Mouse (Mus musculus) heart, postnatal 0 days (tissue): ENCODE results near the gene Elp5. TPM values are rescaled to one million over a fixed set of nuclear protein-coding genes. Genes with fewer than 3 reads are reported as not detected.

Experiments
- ATAC-seq: fragments of 200-750 bp; cut with Nextera tagmentation; 2 replicates; pipeline ENCODE4 v1.8.0; 2017; ENCODE audit warnings: low read depth, moderate number of reproducible peaks, moderate library complexity; ENCODE audit not compliant: insufficient read depth
- DNase-seq: peaks from one replicate; pipeline ENCODE4 v3.0.0-alpha.2; 2016; ENCODE audit warnings: low spot score
- H3K27ac ChIP-seq: fragments of 300-500 bp; sonication (generic); 2 replicates; pipeline ENCODE4 v1.5.1; 2014; ENCODE audit warnings: low read depth, mild to moderate bottlenecking
- H3K27me3 ChIP-seq: fragments of 300-500 bp; sonication (generic); 2 replicates; pipeline ENCODE4 v1.6.1; 2014; ENCODE audit warnings: low read length, mixed read lengths; ENCODE audit not compliant: control insufficient read depth, insufficient read depth
- H3K36me3 ChIP-seq: fragments of 300-500 bp; sonication (generic); replicated peaks from 2 replicates; pipeline ENCODE4 v1.6.1; 2014; ENCODE audit warnings: low read length, mixed read lengths; ENCODE audit not compliant: control insufficient read depth, insufficient read depth
- H3K4me1 ChIP-seq: fragments of 300-500 bp; sonication (generic); 2 replicates; pipeline ENCODE4 v1.6.1; 2014; ENCODE audit warnings: antibody characterized with exemption; ENCODE audit not compliant: control insufficient read depth, insufficient read depth
- H3K4me2 ChIP-seq: fragments of 300-500 bp; sonication (generic); 2 replicates; pipeline ENCODE4 v1.6.1; 2014; ENCODE audit warnings: low read depth, mild to moderate bottlenecking, low read length, moderate library complexity
- H3K4me3 ChIP-seq: fragments of 300-500 bp; sonication (generic); 2 replicates; pipeline ENCODE4 v1.5.1; 2014; ENCODE audit warnings: low read depth, low read length
- H3K9ac ChIP-seq: fragments of 300-500 bp; sonication (generic); replicated peaks from 2 replicates; pipeline ENCODE4 v1.6.1; 2014; ENCODE audit warnings: low read depth, low read length, mixed read lengths
- H3K9me3 ChIP-seq: fragments of 300-500 bp; sonication (generic); replicated peaks from 2 replicates; pipeline ENCODE4 v1.6.1; 2016; ENCODE audit warnings: low read length; ENCODE audit not compliant: control insufficient read depth
- CTCF ChIP-seq: IDR thresholded peaks from 2 replicates; pipeline ENCODE4 v1.5.1; 2016; ENCODE audit warnings: antibody characterized with exemption, control low read depth, low read depth
- EP300 ChIP-seq: IDR thresholded peaks from 2 replicates; pipeline ENCODE4 v1.6.1; 2016; ENCODE audit warnings: antibody characterized with exemption, low read depth
- WGBS: fragments of 180-500 bp; shearing (Covaris S2); extraction: QIAGEN DNeasy Blood & Tissue Kit; methylation state at CpG from one replicate; pipeline ENCODE4 v1.1.7; 2014; 5-methylcytosine and 5-hydroxymethylcytosine counted together
- polyA plus RNA-seq: library from polyadenylated mRNA; unstranded; fragments of >200 nt; fragmentation: Nextera tagmentation; extraction: Ambion mirVana; gene quantifications from 2 replicates; pipeline ENCODE4 v1.2.1, GENCODE M21; 2015
- total RNA-seq: library from RNA; depleted of rRNA; stranded (reverse); fragments of >200 nt; gene quantifications from 2 replicates; pipeline ENCODE4 v1.2.3, GENCODE M21; 2014; ENCODE audit warnings: low replicate concordance

The Elp5 gene
- total and polyA plus RNA-seq, 2 experiments from 2014 or later = 96.1 to 108 TPM

DNA sequence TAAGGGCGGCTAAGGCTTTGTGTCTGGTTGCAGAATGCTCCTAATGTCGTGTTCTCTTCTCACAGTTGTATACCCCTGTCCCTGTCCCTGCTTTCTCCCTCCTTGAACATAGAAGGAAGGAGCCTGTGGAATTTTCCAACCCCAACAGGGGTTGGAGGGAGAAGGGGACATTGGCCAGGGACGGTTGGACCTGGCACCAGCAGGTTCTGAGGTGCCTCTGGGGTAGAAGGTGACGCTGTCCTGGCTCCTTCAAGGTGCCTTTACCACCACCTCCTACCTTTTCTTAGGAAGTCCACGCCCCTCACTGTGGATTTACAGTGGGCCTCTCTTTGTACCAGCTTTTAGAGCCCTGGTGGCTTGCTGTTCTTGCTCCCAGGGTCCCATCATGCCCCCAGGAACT, 44.5 kb downstream of the Elp5 start:
- ATAC-seq (no peak), DNase-seq (no peak)
- no peak overlapping the region for H3K4me2 ChIP-seq
- 56% methylated on average over 5 of the region's 5 CpGs for WGBS
- no peaks in the 10 kb centered on the region for H3K9me3 ChIP-seq
- H3K4me3 ChIP-seq = no peak overlapping the region
- TF ChIP-seq EP300 (no peak), CTCF (no peak)
- H3K27ac ChIP-seq = peak overlapping the region; percentile 88
- H3K9ac ChIP-seq = peak overlapping the region; percentile 51; the same call in 1 of the 2 replicates
- H3K27me3 ChIP-seq = peaks cover 8% of the 10 kb centered on the region
- H3K36me3 ChIP-seq = peaks cover 8% of the 10 kb centered on the region
- H3K4me1 ChIP-seq = peaks cover 30% of the 10 kb centered on the region

DNA sequence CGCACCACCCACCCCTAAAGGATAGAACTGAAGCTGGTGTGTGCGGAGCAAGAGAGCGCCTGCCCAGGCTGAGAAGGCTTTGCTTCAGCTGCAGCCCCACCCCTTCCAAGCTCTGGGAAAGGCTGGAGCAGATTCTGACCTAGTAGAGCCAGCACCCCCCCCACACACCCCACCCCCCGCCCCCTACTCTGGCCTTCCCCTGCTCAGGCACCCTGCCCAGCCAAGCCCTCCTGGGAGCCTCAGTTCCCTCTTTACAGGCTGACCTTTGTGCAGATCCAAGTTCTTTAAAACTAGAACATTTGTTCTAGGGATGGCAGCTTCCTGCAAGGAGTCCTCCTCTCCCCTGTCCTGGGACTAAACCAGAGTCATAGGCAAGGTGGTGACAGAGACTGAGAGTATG, 44.9 kb downstream of the Elp5 start:
- Histone ChIP-seq H3K9ac (peak overlapping the region; percentile 51; the same call in 1 of the 2 replicates), H3K4me1 (peaks cover 30% of the 10 kb centered on the region), H3K27me3 (peaks cover 8% of the 10 kb centered on the region), H3K4me3 (no peak overlapping the region), H3K36me3 (0 out of 2 replicates have a peak, but pooled peaks cover 3% of the 10 kb centered on the region), H3K9me3 (no peaks in the 10 kb centered on the region), H3K27ac (peak overlapping the region; percentile 88), H3K4me2 (peak overlapping the region; percentile 92)
- ATAC-seq (peak; percentile 15; the same call in 1 of the 2 replicates), DNase-seq (peak; percentile 53)
- no peak for TF ChIP-seq EP300
- TF ChIP-seq CTCF = no peak
- WGBS = 26% methylated on average over 4 of the region's 4 CpGs

GRCm38 (mm10) chr11:69936714-69937347, 45.5 kb downstream of the Elp5 start:
- DNase-seq (peak; percentile 50), ATAC-seq (peak; percentile 6; the same call in 1 of the 2 replicates)
- Histone ChIP-seq H3K9ac (peak overlapping the region; percentile 51; the same call in 1 of the 2 replicates), H3K4me3 (peak overlapping the region; percentile 57), H3K27ac (peak overlapping the region; percentile 88), H3K36me3 (no peaks in the 10 kb centered on the region), H3K27me3 (peaks cover 8% of the 10 kb centered on the region), H3K4me2 (peak overlapping the region; percentile 92), H3K9me3 (no peaks in the 10 kb centered on the region), H3K4me1 (peaks cover 30% of the 10 kb centered on the region)
- 41% methylated on average over 9 of the region's 9 CpGs for WGBS
- TF ChIP-seq CTCF (no peak), EP300 (no peak)

DNA sequence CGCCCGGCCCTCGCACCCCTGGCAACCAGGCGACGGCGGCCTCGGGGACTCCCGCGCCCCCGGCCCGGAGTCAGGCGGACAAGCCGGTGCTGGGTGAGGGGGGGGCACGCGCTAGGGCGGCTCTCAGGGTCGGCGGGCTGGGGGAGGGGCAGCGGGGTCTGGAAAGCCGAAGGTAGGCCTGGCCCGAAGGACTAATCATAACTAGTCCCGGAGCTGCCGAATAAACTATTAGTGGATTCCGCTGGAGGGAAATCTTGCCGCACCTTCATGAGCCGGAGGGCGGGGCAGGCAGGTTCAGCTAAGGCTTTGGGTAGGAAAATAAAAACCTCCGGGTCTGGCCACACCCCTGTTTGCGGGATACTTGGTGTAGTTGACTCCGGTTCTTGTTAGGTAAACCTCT, 46.2 kb downstream of the Elp5 start:
- H3K4me3 ChIP-seq = peak overlapping the region; percentile 57
- H3K36me3 ChIP-seq = no peaks in the 10 kb centered on the region
- peak overlapping the region; percentile 88 for H3K27ac ChIP-seq
- DNase-seq = no peak
- no peak for ATAC-seq
- WGBS = 4% methylated on average over 29 of the region's 30 CpGs
- peaks cover 30% of the 10 kb centered on the region for H3K4me1 ChIP-seq
- H3K9me3 ChIP-seq = no peaks in the 10 kb centered on the region
- H3K4me2 ChIP-seq = peak overlapping the region; percentile 92
- TF ChIP-seq CTCF (no peak), EP300 (no peak)
- H3K27me3 ChIP-seq = peaks cover 8% of the 10 kb centered on the region
- peak overlapping the region; percentile 51 for H3K9ac ChIP-seq

DNA sequence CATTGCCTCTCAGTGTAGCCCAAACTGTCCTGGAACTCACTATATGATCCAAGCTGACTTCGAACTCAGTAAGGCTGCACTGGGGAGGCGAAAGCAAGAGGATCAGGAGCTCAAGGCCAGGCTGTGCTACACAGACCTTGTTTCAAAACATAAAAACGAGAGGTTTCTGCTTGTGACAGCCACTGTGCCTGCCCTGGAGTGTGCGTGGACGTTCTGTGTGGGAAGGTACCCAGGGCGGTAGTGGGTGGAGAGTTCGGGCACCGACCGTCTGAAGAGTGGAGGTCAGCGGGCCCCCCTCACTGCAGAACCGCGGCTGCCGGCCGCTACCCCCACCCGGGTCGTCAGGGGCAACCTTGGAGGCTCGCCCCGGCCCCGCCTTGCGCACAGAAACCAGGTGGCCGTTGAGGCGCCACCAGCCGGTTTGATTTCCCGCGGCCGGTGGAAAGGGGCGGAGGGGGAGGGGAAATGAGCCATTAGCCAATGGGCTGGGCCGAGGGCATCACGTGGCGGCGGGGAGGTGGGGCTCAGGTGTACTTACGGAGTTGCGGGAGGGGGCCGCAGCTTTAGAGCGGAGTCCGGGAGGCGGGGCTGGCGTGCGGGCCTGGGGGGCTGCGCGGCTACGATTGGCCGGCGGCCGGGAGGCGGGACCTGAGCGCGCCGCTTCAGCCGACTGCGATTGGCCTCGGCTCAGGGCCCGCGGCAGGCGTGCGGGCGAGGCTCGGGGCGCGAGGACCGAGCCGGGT, 47.0 kb downstream of the Elp5 start, which contains the start of gene Ybx2:
Gene Ybx2, plus strand, starts transcription at position 660 of the 743 bp plus-strand sequence.
- DNase-seq = peak; percentile 82
- peak; percentile 80 for ATAC-seq
- Histone ChIP-seq H3K36me3 (no peaks in the 10 kb centered on the region), H3K4me3 (peak within 1 kb of the TSS; percentile 57), H3K4me1 (peaks cover 30% of the 10 kb centered on the region), H3K27ac (peak within 1 kb of the TSS; percentile 88), H3K4me2 (peak within 1 kb of the TSS; percentile 92), H3K9me3 (no peaks in the 10 kb centered on the region), H3K27me3 (peaks cover 8% of the 10 kb centered on the region), H3K9ac (peak within 1 kb of the TSS; percentile 51)
- TF ChIP-seq CTCF (no peak), EP300 (no peak; the same call in 1 of the 2 replicates)
- 3% methylated on average over 48 of the region's 62 CpGs for WGBS
